Mouse (Mus musculus) neural tube, embryonic 12.5 days (tissue): ENCODE data around the gene Arhgap15. TPM values are rescaled to one million over a fixed set of nuclear protein-coding genes. Genes with fewer than 3 reads are reported as not detected.

ENCODE experiments used
- ATAC-seq: fragments of 200-750 bp; cut with Nextera tagmentation; 2 replicates; pipeline ENCODE4 v1.8.0; 2017; ENCODE audit warnings: low read depth, mild to moderate bottlenecking, moderate TSS enrichment, moderate library complexity; ENCODE audit not compliant: low FRiP score
- H3K27ac ChIP-seq: fragments of 300-500 bp; sonication (generic); 2 replicates; pipeline ENCODE4 v1.5.1; 2016
- H3K27me3 ChIP-seq: fragments of 300-500 bp; sonication (generic); replicated peaks from 2 replicates; pipeline ENCODE4 v1.6.1; 2016; ENCODE audit warnings: mild to moderate bottlenecking
- H3K36me3 ChIP-seq: fragments of 300-500 bp; sonication (generic); 2 replicates; pipeline ENCODE4 v1.6.1; 2016; ENCODE audit warnings: mild to moderate bottlenecking
- H3K4me1 ChIP-seq: fragments of 300-500 bp; sonication (generic); 2 replicates; pipeline ENCODE4 v1.6.1; 2016
- H3K4me2 ChIP-seq: fragments of 300-500 bp; sonication (generic); replicated peaks from 2 replicates; pipeline ENCODE4 v1.6.1; 2016; ENCODE audit warnings: mild to moderate bottlenecking
- H3K4me3 ChIP-seq: fragments of 300-500 bp; sonication (generic); 2 replicates; pipeline ENCODE4 v1.5.1; 2016
- H3K9ac ChIP-seq: fragments of 300-500 bp; sonication (generic); 2 replicates; pipeline ENCODE4 v1.6.1; 2016; ENCODE audit warnings: mild to moderate bottlenecking
- H3K9me3 ChIP-seq: fragments of 300-500 bp; sonication (generic); 2 replicates; pipeline ENCODE4 v1.6.1; 2016; ENCODE audit warnings: mild to moderate bottlenecking
- WGBS: fragments of 180-500 bp; shearing (Covaris S2); methylation state at CpG from one replicate; pipeline ENCODE4 v1.1.7; 2016; 5-methylcytosine and 5-hydroxymethylcytosine counted together
- polyA plus RNA-seq: library from polyadenylated mRNA; unstranded; fragments of >200 nt; fragmentation: Nextera tagmentation; extraction: Ambion mirVana; gene quantifications from 2 replicates; pipeline ENCODE4 v1.2.1, GENCODE M21; 2016

Gene Arhgap15
- polyA plus RNA-seq, 1 experiment from 2014 or later = 0.81 TPM

DNA sequence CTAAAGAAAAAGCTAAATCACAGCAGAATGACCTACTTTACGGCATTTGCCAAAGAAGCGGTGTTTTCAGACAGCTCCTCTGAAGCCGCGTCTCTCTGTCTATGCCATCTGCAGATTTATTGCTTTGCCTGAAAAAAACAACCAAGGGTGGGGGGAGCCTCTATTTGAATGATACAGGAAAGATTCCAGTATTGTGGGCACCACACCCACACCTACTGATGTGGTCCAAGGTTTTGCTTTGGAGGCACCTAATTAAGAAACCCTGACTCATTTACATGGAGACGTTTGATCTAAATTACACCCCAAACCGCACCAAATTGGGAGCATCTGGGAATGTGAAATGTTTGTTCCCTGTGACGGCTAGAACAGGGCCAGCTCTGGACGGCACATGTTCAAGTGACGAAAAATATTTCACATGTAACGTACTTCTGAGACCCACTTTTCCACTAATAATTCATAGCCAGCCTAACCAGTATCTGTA is 592.5 kb downstream of the Arhgap15 start:
- Histone ChIP-seq H3K4me1 (peaks cover 9% of the 10 kb centered on the region; the same call in 1 of the 2 replicates), H3K27me3 (no peaks in the 10 kb centered on the region), H3K4me3 (no peak overlapping the region), H3K27ac (no peak overlapping the region), H3K9me3 (no peaks in the 10 kb centered on the region), H3K36me3 (no peaks in the 10 kb centered on the region), H3K9ac (no peak overlapping the region), H3K4me2 (peak overlapping the region; percentile 40)
- WGBS = 32% methylated on average over 10 of the region's 10 CpGs
- ATAC-seq = 0 out of 2 replicates have a peak, but pooled peaks have one; percentile 60

DNA sequence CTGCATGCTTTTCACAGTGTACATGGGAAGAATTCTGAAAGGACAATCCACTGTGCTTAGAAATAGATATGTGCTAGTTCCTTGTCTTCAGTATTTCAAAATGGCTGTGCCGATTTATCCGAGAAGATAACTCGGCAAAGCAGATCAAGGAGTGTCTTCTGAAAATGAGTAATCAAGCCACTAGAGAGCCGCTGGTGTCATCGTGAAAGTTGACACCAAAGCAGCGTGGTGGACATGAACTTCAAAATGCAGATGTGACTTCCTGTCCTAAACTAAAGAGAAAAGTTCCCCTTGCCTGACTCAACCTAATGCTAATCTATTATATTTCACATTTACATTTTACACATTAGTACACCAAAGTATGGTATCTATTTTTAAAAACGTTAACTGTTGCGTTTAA is 596.2 kb downstream of the Arhgap15 start:
- Histone ChIP-seq H3K4me2 (no peak overlapping the region), H3K9me3 (no peaks in the 10 kb centered on the region), H3K36me3 (no peaks in the 10 kb centered on the region), H3K27ac (no peak overlapping the region), H3K4me3 (no peak overlapping the region), H3K27me3 (no peaks in the 10 kb centered on the region), H3K9ac (no peak overlapping the region), H3K4me1 (peaks cover 9% of the 10 kb centered on the region; the same call in 1 of the 2 replicates)
- 94% methylated on average over 8 of the region's 8 CpGs for WGBS
- no peak for ATAC-seq

DNA sequence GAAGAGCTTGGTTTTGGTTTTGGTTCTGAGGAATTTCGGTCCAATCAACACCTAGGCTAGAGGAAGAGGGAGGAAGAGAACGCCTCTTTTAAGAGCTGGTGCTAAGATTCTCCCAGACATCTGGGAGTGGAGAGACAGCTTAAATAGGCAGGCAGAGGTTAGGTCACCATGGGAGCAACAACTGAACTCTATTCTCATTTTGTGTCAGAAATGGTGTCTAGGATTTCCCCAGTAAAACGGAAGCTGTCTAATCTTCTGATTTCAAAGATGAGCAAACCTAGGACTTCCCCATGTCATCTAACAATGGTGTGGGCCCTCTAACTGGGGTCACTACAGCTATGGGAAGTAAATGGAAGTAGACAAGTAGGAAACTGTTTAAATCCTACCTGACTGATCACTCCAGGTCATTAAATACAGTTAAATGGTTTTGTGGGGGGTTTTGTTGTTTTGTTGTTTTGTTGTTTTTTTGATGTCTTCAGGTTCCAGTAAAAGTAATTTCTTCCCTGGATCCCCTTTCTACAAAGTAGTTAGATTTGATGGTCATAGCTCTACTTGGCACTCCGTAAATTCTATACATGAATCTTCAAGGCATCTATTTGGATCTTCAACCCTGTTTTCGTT is 596.8 kb downstream of the Arhgap15 start:
- no peaks in the 10 kb centered on the region for H3K9me3 ChIP-seq
- peaks cover 9% of the 10 kb centered on the region; the same call in 1 of the 2 replicates for H3K4me1 ChIP-seq
- H3K4me2 ChIP-seq = no peak overlapping the region
- no peaks in the 10 kb centered on the region for H3K36me3 ChIP-seq
- WGBS = 95% methylated on average over 5 of the region's 5 CpGs
- H3K27me3 ChIP-seq = no peaks in the 10 kb centered on the region
- no peak overlapping the region for H3K27ac ChIP-seq
- H3K9ac ChIP-seq = no peak overlapping the region
- H3K4me3 ChIP-seq = no peak overlapping the region
- ATAC-seq = no peak

DNA sequence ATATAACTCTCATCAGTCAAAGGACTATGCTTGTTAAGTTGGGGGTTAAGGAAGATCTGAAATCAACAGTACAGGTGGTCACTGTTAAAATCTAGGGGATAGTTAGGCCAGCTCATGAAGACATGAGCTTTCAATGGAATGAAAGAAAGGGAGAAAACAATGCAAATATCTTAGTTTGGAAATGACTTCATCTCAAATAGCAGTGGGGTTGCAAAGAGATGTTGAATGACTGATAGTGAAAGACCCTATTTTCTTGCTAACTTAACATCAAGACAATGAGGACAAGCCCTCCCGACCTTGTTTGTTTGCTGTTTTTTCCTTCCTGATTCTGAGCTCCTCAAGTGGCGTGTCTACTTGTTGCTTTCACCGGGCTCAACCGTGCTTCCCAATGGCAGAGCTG is 597.6 kb downstream of the Arhgap15 start:
- Histone ChIP-seq H3K27me3 (no peaks in the 10 kb centered on the region), H3K36me3 (no peaks in the 10 kb centered on the region), H3K4me1 (peaks cover 3% of the 10 kb centered on the region; the same call in 1 of the 2 replicates), H3K4me3 (no peak overlapping the region), H3K27ac (no peak overlapping the region), H3K9me3 (no peaks in the 10 kb centered on the region), H3K4me2 (no peak overlapping the region), H3K9ac (no peak overlapping the region)
- WGBS = 82% methylated on average over 4 of the region's 4 CpGs
- ATAC-seq = no peak

DNA sequence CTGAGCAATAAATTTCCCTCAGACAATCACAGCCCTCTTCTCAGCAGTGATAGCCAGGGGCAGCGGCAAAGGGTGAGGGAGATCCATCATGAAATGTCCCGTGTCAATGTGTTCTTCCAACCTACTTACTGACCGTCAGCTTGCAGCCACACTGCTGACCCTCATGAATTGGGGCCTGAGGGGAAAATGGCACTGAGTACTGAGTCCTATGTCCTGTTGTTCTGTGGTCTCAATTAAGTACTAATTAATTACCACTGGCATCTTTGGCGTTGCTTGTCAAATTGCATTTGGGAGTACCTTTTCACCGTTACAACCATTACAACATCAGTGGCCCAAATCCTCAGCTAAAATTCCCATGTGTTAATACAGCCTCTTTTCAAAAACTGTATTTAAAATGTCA is 599.2 kb downstream of the Arhgap15 start:
- no peak for ATAC-seq
- H3K9ac ChIP-seq = no peak overlapping the region
- no peaks in the 10 kb centered on the region for H3K9me3 ChIP-seq
- H3K4me1 ChIP-seq = no peaks in the 10 kb centered on the region; the same call in 1 of the 2 replicates
- H3K27me3 ChIP-seq = no peaks in the 10 kb centered on the region
- H3K27ac ChIP-seq = no peak overlapping the region
- H3K4me3 ChIP-seq = no peak overlapping the region
- no peak overlapping the region for H3K4me2 ChIP-seq
- H3K36me3 ChIP-seq = no peaks in the 10 kb centered on the region
- 45% methylated on average over 5 of the region's 5 CpGs for WGBS

DNA sequence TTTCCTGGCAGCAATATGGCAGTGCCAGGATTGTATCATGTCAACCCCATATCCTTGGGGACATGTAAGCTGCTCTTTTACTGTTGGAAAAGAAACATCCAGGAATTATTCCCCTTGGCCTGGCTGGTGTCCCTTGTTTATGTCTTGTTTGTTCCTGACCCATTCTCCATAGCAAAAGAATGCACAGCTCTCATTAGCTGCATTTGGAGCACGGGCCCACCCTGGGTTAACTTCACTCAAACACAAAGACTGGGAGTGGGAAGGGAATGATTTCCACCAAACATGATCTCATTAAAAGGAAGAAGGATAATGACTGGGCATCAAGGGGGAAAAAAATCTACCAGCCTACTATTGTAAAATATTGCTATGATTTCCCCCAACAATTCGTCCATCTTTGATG is 600.5 kb downstream of the Arhgap15 start:
- no peaks in the 10 kb centered on the region for H3K36me3 ChIP-seq
- H3K27me3 ChIP-seq = no peaks in the 10 kb centered on the region
- H3K4me2 ChIP-seq = no peak overlapping the region
- H3K9me3 ChIP-seq = no peaks in the 10 kb centered on the region
- H3K4me3 ChIP-seq = no peak overlapping the region
- 87% methylated on average over 2 of the region's 2 CpGs for WGBS
- no peak for ATAC-seq
- H3K27ac ChIP-seq = no peak overlapping the region
- H3K4me1 ChIP-seq = no peaks in the 10 kb centered on the region
- no peak overlapping the region for H3K9ac ChIP-seq

DNA sequence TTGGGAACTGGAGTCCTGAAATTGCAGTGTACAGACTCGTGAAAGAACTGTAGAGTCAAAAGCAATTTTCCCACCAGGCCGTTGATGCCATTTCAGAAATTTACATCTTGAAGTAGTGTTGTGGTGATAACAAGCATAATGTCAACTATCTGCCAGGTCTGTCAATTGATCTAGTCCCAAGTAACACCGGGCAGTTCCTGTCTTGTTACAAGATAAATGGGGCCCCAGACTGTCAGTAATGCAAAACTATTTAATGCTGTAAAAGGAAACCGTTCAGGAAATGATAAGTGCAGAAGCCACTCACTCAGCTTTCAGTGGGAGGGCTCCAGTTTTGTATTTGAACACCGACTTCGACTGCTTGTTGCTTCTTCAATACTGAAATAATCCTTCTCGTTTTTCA is 604.3 kb downstream of the Arhgap15 start:
- H3K4me1 ChIP-seq = no peaks in the 10 kb centered on the region
- H3K9ac ChIP-seq = no peak overlapping the region
- WGBS = 74% methylated on average over 7 of the region's 7 CpGs
- H3K4me2 ChIP-seq = no peak overlapping the region
- H3K9me3 ChIP-seq = no peaks in the 10 kb centered on the region
- H3K27me3 ChIP-seq = no peaks in the 10 kb centered on the region
- H3K27ac ChIP-seq = no peak overlapping the region
- no peaks in the 10 kb centered on the region for H3K36me3 ChIP-seq
- no peak overlapping the region for H3K4me3 ChIP-seq
- no peak for ATAC-seq

DNA sequence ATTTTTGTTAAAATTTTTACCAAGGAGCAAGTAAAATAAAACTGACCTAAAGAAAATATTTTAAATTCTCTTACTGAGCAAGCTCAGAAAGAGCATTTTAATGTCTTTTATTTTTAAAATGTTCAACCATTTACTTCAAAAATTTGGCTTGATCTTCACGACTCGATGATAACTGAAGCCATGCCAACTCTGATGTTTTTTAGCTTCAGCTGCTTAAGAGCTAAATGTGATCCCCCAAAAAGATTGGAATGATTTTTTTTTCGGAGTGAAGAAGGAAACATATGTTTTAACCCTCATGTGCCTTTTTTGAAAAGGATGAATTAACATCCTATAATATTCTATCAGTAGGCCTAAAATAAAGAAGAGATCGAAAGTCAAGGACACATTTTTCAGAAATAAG is 605.0 kb downstream of the Arhgap15 start:
- WGBS = 95% methylated on average over 4 of the region's 4 CpGs
- Histone ChIP-seq H3K4me3 (no peak overlapping the region), H3K9ac (no peak overlapping the region), H3K9me3 (no peaks in the 10 kb centered on the region), H3K27me3 (no peaks in the 10 kb centered on the region), H3K27ac (no peak overlapping the region), H3K4me2 (no peak overlapping the region), H3K36me3 (no peaks in the 10 kb centered on the region), H3K4me1 (no peaks in the 10 kb centered on the region)
- ATAC-seq = no peak

DNA sequence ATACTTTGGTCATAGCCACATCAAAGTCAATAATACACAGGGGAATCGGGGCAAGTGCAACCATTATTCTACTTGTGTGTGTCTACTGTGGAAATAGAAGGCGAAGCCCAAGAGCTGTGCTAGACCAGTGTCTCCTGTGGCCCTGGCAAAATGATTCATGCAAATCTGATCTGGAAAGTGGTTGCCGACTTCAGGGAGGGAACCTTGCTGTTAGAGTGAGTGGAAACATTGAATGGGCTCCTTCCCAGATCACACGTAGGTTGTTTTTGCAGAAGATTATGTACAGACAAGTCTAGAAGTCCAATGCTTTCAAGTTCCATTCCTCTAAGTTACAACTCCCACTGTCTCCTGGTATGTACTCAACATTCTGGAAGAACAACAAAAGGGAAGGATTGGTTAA is 606.2 kb downstream of the Arhgap15 start:
- Histone ChIP-seq H3K4me1 (no peaks in the 10 kb centered on the region), H3K27ac (no peak overlapping the region), H3K4me2 (no peak overlapping the region), H3K27me3 (no peaks in the 10 kb centered on the region), H3K36me3 (no peaks in the 10 kb centered on the region), H3K9ac (no peak overlapping the region), H3K4me3 (no peak overlapping the region), H3K9me3 (no peaks in the 10 kb centered on the region)
- no peak for ATAC-seq
- 90% methylated on average over 4 of the region's 4 CpGs for WGBS

DNA sequence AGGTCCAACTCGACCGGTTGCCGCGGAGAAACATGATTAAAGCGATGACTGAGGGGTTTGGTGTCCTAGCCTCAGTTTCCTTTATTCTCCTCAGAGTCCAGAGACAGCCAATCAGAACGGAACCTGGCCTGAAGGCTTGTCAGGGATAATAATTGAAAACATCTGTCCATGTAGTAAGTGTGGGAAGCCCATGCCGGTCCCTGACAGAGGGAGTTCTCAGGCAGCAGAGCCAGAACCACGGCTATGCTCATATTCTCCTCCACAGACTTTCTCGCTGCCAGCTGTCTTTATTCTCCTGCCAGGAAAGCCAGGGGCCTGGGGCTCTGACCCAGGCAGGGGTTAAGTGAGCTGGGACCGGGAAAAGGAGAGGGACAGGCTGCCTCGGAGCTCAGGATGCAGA is 606.7 kb downstream of the Arhgap15 start:
- Histone ChIP-seq H3K27me3 (no peaks in the 10 kb centered on the region), H3K4me3 (no peak overlapping the region), H3K36me3 (no peaks in the 10 kb centered on the region), H3K4me1 (no peaks in the 10 kb centered on the region), H3K9me3 (no peaks in the 10 kb centered on the region), H3K27ac (no peak overlapping the region), H3K4me2 (no peak overlapping the region), H3K9ac (no peak overlapping the region)
- no peak for ATAC-seq
- WGBS = 75% methylated on average over 11 of the region's 11 CpGs

DNA sequence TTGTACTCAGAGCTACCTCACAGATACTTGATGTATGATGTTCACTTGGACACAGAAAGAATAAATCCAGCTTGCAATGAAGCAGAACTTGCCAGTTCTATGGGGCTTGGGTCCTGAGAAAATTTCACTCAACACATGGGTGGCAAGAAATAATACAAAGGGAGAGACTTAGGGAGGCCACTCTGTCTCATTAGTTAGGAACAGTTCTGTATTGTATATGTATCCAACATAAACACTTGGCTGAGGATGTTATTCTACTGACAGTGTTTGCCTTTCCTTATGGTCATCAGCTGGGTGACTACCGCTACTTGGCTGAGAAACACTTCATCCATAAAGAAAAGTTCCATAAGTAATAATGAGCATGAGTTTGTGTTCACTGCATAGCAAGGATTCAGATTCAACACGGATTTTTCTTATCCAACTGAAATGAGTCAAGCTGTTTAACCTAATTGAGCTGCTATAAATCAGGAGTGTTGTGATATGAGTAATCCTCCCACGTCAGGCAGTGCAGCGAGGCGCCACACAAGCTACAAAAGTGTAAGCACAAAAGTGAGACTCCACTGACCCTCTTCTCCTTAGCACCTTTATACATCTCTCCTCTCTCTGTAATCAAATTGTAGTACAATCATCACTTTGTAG is 607.7 kb downstream of the Arhgap15 start:
- WGBS = 79% methylated on average over 5 of the region's 5 CpGs
- Histone ChIP-seq H3K9ac (no peak overlapping the region), H3K4me3 (no peak overlapping the region)

DNA sequence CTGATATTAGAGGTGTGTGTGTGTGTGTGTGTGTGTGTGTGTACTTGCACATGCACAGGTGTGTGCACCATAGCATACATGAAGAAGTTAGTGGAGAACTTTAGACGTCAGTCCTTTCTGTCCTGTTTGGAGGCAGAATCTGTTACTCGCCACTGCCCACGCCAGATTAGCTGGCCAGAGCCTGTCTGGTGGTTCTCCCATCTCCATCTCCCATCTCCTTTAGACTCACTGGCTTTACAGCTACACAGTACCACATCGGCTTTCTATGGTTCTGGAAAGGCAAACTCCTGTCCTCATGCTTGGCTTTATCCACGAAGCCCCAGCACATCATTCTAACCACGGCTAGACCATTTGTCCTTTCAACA is 608.2 kb downstream of the Arhgap15 start:
- H3K4me1 ChIP-seq = no peaks in the 10 kb centered on the region
- WGBS = 93% methylated on average over 6 of the region's 6 CpGs
- no peak overlapping the region for H3K4me3 ChIP-seq
- no peak for ATAC-seq
- no peak overlapping the region for H3K4me2 ChIP-seq
- no peak overlapping the region for H3K9ac ChIP-seq
- no peak overlapping the region for H3K27ac ChIP-seq
- H3K27me3 ChIP-seq = no peaks in the 10 kb centered on the region
- no peaks in the 10 kb centered on the region for H3K36me3 ChIP-seq
- no peaks in the 10 kb centered on the region for H3K9me3 ChIP-seq

More for the DNA sequence above, 607.7 kb downstream of the Arhgap15 start:
- Histone ChIP-seq H3K9me3 (no peaks in the 10 kb centered on the region), H3K4me1 (no peaks in the 10 kb centered on the region), H3K36me3 (no peaks in the 10 kb centered on the region), H3K4me2 (no peak overlapping the region), H3K27me3 (no peaks in the 10 kb centered on the region), H3K27ac (no peak overlapping the region)
- ATAC-seq = no peak

DNA sequence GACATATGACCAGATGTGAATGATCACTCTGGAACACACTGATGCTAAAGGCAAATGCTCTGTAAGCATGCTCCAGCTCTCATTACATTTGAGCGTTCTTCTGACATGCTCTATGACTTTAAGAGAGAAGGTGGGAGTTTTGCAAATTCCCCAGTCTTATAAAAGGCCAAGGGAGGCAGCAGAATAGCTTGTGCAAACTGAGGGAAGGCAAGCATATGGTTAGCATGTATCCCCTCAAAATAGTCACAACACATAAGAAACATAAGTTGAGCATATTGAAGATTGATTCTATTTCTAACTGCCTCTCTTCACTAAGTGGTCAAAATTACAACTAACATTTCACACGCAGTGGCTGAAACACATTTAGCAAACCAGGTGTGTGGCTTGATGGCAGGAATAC is 631.6 kb downstream of the Arhgap15 start:
- WGBS = 89% methylated on average over 2 of the region's 2 CpGs
- H3K4me3 ChIP-seq = no peak overlapping the region
- H3K4me2 ChIP-seq = no peak overlapping the region
- no peaks in the 10 kb centered on the region for H3K36me3 ChIP-seq
- H3K4me1 ChIP-seq = no peaks in the 10 kb centered on the region
- no peak for ATAC-seq
- no peaks in the 10 kb centered on the region for H3K27me3 ChIP-seq
- no peaks in the 10 kb centered on the region for H3K9me3 ChIP-seq
- H3K9ac ChIP-seq = no peak overlapping the region
- no peak overlapping the region for H3K27ac ChIP-seq
